Mouse (Mus musculus) kidney, postnatal 10 days (tissue): ENCODE measurements at regions not wholly inside any gene's neighbourhood (a gene's known extent, or its start where the extent isn't known, plus 50 kb on each side); places are given as distances from the start of the nearest gene placed in this dataset.

Experiments
- DNase-seq: peaks from one replicate; pipeline ENCODE4 v3.0.0; 2021; ENCODE audit warnings: mixed read lengths

DNA sequence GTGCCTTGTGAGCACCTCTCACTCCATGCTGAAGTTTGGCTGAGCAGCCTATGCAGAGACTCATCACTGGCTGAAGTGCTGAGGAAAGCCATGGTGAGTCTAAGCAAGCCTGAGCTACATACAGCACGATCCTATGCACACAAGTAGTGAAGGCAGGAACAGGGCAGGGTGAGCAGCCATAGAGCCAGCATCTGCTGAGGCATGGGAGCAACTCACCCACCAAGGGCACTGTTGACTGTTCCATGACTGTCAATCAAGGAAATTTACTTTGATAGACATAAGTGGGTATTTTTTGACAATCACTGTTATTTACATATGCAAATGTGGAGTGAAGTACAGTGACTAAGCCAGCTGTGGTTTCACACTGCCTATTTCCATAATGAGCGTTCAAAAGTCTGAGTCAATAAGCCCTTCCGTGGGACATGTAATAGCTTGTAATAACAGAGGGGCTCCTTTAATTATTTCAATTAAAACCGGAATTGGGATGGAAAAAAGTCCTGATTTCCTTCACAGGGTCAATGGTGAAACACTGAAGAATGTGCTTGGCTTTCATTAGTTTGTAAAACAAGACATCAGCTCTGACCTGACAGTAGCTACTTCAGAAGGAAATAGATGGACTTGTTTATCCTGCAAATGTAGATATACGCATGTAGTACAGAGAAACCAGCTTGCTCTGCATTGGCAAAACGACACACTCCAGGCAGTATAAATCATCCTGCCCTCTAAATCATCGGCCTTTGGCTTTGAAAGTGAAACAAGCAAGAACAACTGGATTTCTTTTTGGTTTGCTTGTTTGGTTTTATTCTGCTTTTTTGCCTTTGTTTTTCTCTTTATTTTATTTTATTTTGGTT lies 62.1 kb downstream of the Tuba3b start:
- DNase-seq, result peak; percentile 34

- no peak for DNase-seq
Measured at GRCm38 (mm10) chr6:145679516-145679915, 64.0 kb downstream of the Tuba3b start.

- DNase-seq, result peak; percentile 22
Measured at GRCm38 (mm10) chr6:145687073-145687472, 59.5 kb upstream of the Rassf8 start.

GRCm38 (mm10) chr6:145691680-145692079 lies 54.9 kb upstream of the Rassf8 start:
- DNase-seq, result no peak

GRCm38 (mm10) chr6:145694817-145695216 lies 51.7 kb upstream of the Rassf8 start:
- peak; percentile 51 for DNase-seq
